Mouse (Mus musculus) right cerebral cortex, postnatal 10 days (tissue): Measurements from ENCODE around the gene Zfp319.

Experiments
- DNase-seq, 2 experiments: peaks; one replicate each; pipeline ENCODE4 v3.0.0; 2021; ENCODE audit warnings: low spot score in 2 of 2

The Zfp319 gene

GRCm38 (mm10) chr8:95351461-95351860, 19.7 kb upstream of the Zfp319 start:
- no peak for DNase-seq

DNA sequence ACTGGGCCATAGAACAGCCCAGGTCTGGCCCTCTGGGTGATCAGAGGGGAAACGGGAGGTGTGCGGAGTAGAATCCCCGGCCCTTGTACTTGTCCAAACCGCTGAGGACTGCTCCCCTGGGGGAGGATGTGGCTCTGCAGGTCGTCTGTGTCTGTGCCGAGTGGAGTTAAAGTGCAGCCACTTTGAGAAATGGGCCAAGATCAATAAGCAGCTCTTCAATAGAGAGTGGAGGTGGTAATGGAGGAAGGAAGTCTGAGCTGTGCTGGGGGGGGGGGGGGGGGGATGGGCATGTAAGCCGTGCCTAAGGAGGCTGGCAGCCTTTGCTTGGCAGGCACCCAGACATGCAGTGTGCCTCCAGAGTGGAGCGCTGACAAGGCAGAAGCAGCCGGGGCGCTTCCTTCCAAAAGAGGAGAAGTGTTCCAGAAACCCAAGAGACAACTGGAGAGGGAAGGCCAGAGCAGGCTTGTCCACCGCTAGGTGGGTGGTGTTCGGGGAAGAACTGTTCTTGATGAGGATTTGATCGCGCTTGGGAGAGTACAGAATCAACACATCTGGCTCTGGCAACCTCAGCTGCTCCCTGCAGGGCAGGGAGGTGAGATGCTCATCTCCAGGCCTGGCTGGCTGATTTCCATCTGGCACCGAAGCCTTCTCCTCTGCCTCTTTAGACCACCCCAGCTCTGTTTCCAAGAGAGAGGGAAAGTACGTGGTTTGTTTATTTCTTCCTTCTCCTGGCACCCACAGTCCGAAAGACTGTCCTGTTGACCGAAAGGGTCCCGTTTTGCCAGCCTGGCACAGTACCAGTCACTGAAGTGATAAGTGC, 17.3 kb upstream of the Zfp319 start:
- peak; percentile 93 to 94 for DNase-seq

GRCm38 (mm10) chr8:95348356-95348755, 16.6 kb upstream of the Zfp319 start:
- DNase-seq: no peak

GRCm38 (mm10) chr8:95346643-95347545, 15.1 kb upstream of the Zfp319 start:
- peak; percentile 89 for DNase-seq

DNA sequence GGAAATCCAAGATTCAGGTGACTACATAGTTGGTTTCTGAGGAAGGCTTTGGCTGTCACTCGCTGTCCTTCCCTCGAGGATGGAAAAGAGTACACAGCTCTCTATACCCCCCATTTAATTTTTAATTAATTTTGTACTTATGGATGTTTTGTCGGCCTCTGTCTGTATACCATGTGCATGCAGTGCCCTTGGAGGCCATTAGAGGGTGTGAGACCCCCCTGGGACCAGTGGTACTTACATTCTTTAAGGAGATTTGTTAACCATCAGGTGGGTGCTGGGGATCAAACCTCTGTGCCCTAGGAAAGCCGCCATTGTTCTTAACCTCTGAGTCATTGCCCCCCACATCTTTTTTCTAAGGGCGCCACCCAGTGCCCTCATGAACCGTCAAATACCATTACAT, 12.9 kb upstream of the Zfp319 start:
- DNase-seq: no peak

DNA sequence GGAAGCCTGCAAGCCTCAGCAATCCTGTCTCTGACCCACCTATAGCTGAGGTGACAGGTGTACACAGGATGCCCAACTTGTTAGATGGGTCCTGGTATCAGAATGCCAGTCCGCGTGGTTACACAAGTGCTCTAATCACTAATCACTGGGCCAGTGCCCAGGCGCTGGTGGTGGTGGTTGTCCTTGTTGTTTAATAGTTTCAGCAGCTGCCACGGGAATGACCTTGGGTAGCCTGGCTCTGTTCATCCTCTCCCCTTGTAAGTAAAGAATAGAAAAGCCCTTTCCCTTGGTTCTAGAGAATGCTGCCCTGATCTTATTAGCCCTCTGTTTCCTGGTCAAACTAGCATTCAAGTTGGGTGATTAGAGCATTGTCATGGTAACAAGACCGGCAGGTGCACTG, 10.0 kb upstream of the Zfp319 start:
- DNase-seq: no peak

DNA sequence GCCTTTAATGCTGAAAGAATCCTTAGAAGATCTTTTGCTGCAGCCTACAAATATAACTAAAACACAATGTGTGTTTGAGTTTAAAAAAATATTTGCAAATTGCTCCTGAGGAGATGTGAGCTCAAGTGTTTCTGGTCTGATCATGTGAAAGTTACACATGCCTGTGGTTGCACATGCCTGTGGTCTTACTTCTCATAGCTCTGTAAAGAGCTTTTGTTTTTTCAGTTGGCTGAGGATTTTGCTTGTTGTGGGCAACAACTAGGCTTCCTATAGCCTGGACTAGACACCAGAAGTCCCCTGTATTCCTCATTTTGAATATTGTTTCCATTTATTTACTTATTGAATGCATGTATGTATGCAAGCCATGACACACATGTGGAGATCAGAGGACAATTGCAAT, 4.6 kb upstream of the Zfp319 start:
- no peak for DNase-seq

GRCm38 (mm10) chr8:95335706-95336105, 4.0 kb upstream of the Zfp319 start:
- DNase-seq: no peak

GRCm38 (mm10) chr8:95332437-95333199, 868 bp upstream of the Zfp319 start:
- DNase-seq: no peak

DNA sequence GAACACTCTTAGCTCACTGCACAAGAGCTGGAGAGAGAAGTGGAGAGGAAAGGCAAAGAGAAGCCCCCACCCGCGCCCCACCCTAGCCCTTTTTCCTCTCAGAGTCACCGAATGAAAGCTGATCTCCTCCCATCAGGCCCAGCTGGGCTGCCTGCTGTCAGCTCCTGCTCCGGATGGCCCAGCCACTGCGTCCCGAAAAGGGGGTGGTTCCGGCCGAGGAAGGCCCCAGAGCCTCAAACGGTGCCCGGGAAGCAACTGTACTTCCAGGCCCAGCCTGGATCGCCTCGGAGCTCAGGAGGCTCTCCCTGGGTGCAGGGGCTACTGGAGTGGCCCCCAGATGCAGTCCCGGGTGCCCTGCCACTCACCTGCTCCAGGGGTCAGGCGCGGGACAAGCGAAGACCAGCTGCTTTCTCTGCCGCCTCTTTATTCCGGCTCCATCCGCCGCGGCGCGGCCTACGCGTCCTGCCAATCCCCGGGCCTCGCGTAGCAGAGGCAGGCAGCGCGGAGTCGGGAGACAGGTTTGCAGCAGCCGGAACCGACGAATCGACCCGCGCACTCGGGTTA, 512 bp downstream of the Zfp319 start:
- no peak for DNase-seq

GRCm38 (mm10) chr8:95330367-95330766, 1.4 kb downstream of the Zfp319 start:
- DNase-seq: no peak

DNA sequence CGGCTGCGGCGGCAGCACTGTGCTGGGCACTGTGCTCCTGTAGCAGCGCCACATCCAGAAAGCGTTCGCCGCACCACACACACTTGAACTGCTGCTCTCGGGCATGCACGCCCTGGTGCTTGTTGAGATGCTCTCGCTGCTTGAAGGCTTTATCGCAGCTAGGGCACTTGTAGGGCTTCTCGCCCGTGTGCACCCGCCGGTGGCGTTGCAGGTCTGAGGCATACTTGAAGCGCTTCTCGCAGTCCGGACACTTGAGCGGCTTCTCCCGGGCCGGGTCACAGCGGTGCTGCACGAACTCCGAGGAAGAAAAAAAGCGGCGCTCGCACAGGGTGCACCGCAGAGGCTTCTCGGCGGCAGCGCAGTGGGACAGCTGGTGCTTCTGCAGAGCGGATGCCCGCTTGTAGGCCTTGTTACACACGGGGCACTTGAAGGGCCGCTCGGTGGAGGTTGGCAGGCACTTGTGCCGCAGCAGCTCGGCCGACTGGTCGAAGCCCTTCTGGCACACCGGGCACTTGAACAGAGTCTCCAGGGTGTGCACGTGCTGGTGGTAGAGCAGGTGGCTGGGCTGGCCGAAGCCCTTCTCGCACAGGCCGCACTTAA, 3.8 kb downstream of the Zfp319 start:
- DNase-seq: peak in 1 of 2 experiments; percentile 30

DNA sequence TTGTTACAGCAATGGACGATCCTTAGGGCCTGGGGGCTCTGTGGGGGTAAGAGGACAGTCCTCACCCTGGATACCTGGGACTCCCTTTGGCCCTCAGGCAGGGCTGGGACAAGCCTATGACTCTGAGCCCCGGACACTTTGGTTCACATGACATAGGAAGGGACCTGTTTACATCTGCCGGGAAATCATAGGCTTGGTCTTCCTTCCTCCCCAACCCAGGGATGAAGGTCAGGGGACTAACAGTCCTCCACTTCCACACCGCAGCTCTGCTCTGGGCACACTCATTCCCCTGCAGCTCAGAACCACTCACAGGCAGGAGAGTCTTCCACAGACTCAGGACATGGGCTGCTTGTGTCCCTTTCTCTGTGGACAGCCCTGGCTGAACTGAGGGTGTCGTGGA, 4.9 kb downstream of the Zfp319 start:
- no peak for DNase-seq

DNA sequence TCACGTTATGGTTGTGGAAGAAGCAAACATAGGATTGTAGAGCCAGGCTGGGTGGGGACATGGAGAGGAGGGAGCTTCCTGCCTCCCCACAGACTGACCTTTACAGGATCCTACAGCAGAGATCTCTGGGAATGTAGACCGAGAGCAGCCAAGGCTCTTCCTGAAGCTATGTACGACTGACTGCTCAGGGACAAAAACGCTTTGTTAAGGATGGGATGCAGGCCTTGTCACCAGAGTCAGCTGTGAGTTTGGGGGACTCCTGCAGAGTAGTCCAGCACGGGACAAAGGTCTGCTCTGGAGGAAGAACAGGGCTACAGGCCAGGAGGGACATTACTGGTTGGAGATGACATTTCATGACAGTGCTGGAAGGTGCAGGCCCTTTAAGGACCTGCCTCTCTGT, 7.1 kb downstream of the Zfp319 start:
- DNase-seq: no peak

DNA sequence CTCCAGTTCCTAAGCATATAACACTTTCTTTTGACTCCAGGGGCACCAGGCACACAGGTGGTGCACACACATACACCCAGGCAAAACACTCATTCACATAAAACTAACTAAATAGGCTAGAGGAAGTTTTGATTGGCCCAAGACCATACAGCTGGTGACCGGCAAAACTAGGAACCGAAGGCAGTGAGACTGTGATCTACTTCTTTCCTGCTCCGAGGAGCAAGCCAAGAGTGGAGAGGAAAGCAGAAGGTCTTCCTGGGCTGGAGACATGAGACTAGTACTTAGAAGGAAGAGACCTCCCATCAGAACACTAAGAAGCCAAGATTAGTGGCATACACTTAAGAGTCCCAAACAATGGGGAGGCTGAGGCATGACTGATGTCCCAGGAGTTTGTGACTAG, 8.5 kb downstream of the Zfp319 start:
- no peak for DNase-seq

DNA sequence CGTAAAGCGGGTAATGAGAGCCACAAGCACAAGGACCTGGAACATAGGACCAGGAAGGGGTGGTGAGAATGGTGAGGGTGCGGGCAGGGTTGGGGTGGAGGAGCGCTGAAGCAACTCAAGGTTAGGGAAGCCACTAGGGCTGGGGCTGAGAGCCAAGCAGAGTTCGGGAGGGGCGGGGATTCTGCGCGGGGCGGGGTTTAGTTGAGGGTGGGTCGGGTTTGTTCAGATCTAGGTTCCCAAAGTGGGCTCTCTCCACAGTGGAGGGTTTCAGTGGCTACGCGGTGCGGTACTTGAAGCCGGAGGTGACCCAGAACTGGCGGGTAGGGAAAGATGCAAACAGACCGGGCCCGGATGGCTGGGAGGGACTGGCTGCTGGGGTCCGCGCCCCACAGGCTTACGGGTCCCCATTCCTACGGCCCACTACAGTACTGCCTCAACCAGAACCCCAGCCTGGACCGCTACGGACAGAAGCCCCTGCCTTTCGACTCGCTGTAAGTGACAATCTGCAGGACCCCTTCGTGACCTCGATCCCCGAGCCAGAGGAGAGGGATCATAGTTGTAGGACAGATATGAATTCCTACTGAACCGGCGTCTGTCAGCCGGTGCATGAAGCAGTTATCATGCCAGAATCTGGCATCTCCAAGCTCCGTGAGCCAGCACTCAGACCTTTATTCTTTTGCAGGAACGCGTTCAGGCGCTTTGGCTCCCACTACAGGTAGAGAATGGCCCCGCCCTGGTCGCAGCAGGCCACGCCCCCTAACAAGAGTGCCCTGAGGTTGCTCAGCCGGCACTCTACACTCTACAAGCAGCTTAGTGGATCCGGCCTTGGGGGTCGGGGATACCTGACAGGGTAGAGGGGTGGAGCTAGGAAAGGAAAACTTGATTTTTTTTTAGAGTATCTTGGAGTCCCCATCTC, 11.3 kb downstream of the Zfp319 start:
- peak; percentile 64 to 65 for DNase-seq

GRCm38 (mm10) chr8:95315350-95315749, 16.4 kb downstream of the Zfp319 start:
- DNase-seq: no peak

GRCm38 (mm10) chr8:95314707-95315106, 17.0 kb downstream of the Zfp319 start:
- DNase-seq: no peak

- DNase-seq: no peak
Observed at GRCm38 (mm10) chr8:95313857-95314256, 17.9 kb downstream of the Zfp319 start.

- DNase-seq: no peak
Observed at GRCm38 (mm10) chr8:95312836-95313235, 18.9 kb downstream of the Zfp319 start.
